Mouse (Mus musculus): ENCODE measurements around the gene Ctdnep1. TPM values are rescaled to one million over a fixed set of nuclear protein-coding genes. Genes with fewer than 3 reads are reported as not detected.

Gene Ctdnep1
- polyA plus RNA-seq, 1 experiment from 2014 or later = 22.6 TPM

DNA sequence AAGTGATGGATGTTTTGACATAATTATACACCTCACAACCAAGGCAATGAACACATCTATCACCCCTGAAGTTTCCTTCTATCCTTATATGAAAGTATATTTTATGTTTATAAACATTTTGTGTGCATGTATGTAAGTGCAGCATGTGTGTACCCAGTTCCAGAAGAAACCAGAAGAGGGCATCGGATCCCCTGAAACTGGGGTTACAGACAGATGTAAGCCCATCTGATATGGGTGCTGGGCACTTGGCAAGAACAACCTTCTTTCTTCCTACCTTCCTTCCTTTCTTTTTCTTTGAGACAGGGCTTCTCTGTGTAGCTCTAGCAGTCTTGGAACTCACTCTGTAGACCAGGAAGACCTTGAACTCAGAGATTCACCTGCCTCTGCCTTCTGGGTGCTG lies 24.7 kb upstream of the Ctdnep1 start:
- H3K4me1 ChIP-seq (replicated peaks) = no peaks in the 10 kb centered on the region
- H3K27me3 ChIP-seq (ENCODE audit: insufficient read depth, poor library complexity, severe bottlenecking) = peaks cover 16% of the 10 kb centered on the region; the same call in 1 of the 2 replicates
- no peak overlapping the region for H3K4me3 ChIP-seq
- WGBS = 65% methylated on average over 1 of the region's 1 CpGs
- H3K27ac ChIP-seq = no peak overlapping the region
- no peak for DNase-seq (ENCODE audit: low spot score)
- no peaks in the 10 kb centered on the region for H3K9me3 ChIP-seq
- no peaks in the 10 kb centered on the region for H3K36me3 ChIP-seq

DNA sequence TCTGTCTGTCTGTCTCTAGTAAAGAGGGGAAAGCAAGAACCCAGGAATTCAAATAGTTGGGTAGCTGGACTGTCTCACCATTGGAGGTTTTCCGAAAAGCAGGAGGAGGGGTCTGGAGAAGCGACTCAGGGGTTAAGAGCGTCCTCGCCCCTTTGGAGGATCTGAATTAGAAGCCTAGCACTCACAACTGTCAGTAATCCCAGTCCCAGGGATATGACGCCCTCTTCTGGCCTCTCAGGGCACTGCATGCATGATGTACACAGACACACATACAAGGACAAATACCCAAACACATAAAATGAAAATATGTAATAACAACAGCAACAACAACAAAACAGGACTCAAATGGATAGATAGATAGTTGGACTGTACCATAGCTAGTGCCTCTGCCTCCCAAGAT lies 20.3 kb upstream of the Ctdnep1 start:
- Histone ChIP-seq H3K9me3 (no peaks in the 10 kb centered on the region), H3K4me1 (replicated peaks) (peaks cover 5% of the 10 kb centered on the region), H3K36me3 (no peaks in the 10 kb centered on the region), H3K27me3 (ENCODE audit: insufficient read depth, poor library complexity, severe bottlenecking) (peaks cover 57% of the 10 kb centered on the region), H3K27ac (no peak overlapping the region), H3K4me3 (no peak overlapping the region)
- 27% methylated on average over 5 of the region's 5 CpGs for WGBS
- no peak for DNase-seq (ENCODE audit: low spot score)

DNA sequence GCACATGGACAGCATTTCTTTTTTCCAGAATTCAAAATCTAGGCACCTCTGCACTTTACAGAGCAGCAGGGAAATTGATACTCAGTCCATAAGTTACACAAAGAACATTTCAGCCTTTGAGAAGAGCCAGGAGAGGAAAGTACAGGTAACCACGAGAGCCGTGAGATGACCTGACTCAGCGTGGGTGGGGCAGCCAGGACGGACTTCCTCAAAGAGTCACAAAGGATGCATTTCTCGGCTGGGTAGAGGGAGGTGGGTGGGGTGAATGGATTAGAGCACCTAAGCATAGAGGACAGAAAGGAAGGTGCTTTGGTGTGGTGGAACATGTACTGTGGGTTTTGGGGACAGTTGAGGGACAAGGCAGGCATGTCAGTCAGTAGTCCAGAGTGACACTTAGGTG lies 19.1 kb upstream of the Ctdnep1 start:
- Histone ChIP-seq H3K4me1 (replicated peaks) (peaks cover 15% of the 10 kb centered on the region), H3K36me3 (no peaks in the 10 kb centered on the region), H3K27me3 (ENCODE audit: insufficient read depth, poor library complexity, severe bottlenecking) (peaks cover 69% of the 10 kb centered on the region), H3K9me3 (no peaks in the 10 kb centered on the region), H3K4me3 (no peak overlapping the region), H3K27ac (no peak overlapping the region)
- 55% methylated on average over 5 of the region's 5 CpGs for WGBS
- no peak for DNase-seq (ENCODE audit: low spot score)

DNA sequence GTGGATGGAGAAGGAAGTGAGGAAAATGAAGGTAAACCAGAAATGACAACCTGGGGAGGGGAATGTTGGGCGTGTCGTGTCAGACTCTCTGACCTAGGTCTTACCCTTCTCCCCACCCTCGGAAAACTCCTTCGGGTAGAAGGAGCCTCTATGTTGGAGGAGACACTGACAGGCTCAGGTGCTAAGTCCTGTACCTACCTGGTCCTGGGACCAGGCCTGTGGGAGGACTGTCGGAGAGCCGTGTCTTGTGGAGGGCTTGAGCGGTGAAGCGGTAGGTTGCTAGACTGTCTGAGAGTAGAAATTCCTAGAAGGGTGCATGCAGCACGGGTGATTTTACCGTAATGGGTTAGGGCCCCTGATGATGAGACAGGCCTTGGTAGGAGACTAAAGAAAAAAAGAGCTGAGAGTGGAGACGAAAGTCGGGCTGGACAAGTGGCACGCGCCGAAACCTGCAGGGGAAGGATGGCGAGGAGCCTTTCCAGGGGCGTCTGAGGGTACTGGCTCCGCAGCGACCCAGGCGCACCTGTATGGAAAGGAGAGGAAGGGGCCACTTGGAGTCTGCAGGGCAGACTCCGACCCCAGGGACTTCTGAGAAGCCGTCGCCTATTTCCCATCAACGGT lies 16.2 kb upstream of the Ctdnep1 start, which contains the start of gene Cldn7:
TSS of gene Cldn7 (plus strand) at position 130 of the 621 bp plus-strand sequence.
- Histone ChIP-seq H3K4me3 (peak within 1 kb of the TSS; percentile 45), H3K27me3 (ENCODE audit: insufficient read depth, poor library complexity, severe bottlenecking) (peaks cover 83% of the 10 kb centered on the region), H3K27ac (peak within 1 kb of the TSS; percentile 71), H3K36me3 (peaks cover 24% of the 10 kb centered on the region), H3K4me1 (replicated peaks) (peaks cover 17% of the 10 kb centered on the region), H3K9me3 (no peaks in the 10 kb centered on the region)
- 10% methylated on average over 24 of the region's 24 CpGs for WGBS
- DNase-seq (ENCODE audit: low spot score) = peak; percentile 15

DNA sequence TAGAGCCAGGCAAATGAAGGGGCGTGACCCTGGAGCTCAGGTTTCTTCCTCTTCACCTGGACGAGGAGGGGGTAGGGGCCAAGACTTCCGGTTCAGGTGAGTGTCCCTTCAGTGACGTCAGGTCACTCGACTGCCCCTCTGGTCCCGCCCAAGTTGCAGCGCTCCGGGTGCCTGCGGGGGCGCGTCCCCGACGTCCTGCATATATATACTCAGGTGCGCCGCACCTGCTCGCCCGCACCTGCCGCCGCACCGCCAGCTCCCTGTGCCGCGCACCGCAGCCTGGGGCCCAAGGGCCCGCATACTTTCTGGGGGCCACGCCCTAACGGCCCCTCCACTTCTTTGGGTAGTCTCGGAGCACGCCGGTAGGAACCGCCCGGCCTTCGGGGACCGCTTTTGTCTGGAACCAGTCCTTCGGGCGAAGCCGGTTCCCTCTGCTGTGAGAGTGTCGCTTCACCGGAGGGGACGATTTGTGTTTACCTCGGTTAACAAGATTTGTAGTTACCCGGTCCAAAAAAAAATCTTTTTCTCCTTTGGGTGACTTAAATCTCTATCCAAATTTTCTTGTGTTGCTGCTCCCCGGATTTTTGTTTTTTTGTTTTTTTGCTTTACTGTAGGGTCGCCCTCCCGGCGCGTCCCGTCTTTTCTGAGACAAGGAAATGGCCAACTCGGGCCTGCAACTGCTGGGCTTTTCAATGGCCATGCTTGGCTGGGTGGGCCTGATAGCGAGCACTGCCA lies 15.5 kb upstream of the Ctdnep1 start:
- peaks cover 17% of the 10 kb centered on the region for H3K4me1 ChIP-seq (replicated peaks)
- DNase-seq (ENCODE audit: low spot score) = peak; percentile 36
- peak overlapping the region; percentile 75 for H3K27ac ChIP-seq
- no peaks in the 10 kb centered on the region for H3K9me3 ChIP-seq
- peak overlapping the region; percentile 45 for H3K4me3 ChIP-seq
- peaks cover 30% of the 10 kb centered on the region for H3K36me3 ChIP-seq
- 2% methylated on average over 49 of the region's 49 CpGs for WGBS
- peaks cover 78% of the 10 kb centered on the region for H3K27me3 ChIP-seq (ENCODE audit: insufficient read depth, poor library complexity, severe bottlenecking)

DNA sequence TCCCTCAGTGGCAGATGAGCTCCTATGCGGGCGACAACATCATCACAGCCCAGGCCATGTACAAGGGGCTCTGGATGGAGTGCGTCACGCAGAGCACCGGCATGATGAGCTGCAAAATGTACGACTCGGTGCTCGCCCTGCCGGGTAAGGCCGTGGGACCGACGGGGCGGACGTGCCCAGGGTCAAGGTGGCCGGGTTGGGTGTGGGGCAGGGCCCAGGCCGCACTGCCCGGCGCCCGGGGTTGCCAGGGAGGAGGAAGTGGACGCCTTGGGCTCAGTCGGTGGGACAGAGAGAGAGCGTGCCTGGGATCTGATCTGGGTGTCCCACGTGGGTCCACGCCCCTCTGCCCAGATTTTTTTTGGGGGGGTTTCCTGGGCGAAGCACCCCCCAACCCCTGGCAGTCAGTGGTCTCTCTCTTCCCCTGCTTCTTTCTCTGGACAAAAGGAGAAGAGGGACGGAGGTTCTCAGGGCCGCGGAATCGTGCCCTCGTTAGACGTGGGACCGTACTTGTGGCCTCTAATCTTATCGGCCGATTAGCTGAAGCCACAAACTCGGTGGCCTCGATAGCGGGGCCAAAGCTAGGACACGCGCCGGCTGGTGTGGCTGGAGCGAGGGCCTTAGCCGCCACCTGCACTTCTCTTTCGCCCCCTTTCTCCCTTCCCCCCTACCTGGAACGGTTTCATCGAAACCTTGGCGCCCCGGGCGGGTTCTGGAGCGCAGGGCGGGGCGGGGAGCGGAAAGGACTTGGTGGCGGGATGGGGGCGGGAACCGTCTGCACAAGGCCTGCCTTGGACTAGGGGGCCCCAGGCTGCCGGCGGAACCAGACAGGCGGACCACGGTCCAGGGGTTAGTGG lies 14.7 kb upstream of the Ctdnep1 start:
- Histone ChIP-seq H3K4me1 (replicated peaks) (peaks cover 17% of the 10 kb centered on the region), H3K4me3 (peak overlapping the region; percentile 45), H3K27ac (peak overlapping the region; percentile 75), H3K9me3 (no peaks in the 10 kb centered on the region), H3K27me3 (ENCODE audit: insufficient read depth, poor library complexity, severe bottlenecking) (peaks cover 76% of the 10 kb centered on the region), H3K36me3 (peaks cover 35% of the 10 kb centered on the region)
- peak; percentile 48 for DNase-seq (ENCODE audit: low spot score)
- WGBS = 2% methylated on average over 59 of the region's 59 CpGs

DNA sequence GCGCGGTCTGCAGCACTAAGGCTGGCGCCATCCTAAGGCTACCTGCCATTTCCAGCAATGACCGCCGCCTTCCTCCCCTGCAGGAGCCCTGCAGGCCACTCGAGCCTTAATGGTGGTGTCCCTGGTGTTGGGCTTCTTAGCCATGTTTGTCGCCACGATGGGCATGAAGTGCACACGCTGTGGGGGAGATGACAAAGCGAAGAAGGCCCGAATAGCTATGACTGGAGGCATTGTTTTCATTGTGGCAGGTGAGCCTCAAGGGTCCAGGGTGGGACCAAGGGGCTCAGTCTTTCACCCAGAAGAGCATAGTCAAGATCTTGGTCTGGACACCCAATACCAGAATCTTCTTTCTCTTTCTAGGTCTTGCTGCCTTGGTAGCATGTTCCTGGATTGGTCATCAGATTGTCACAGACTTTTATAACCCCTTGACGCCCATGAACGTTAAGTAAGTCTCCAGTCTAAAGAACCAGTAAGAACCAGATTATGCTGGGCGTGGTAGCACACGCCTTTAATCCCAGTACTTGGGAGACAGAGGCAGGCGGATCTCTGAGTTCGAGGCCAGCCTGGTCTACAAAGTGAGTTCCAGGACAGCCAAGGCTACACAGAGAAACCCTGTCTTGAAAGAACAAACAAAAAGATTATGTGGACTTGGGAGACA lies 14.0 kb upstream of the Ctdnep1 start:
- Histone ChIP-seq H3K9me3 (no peaks in the 10 kb centered on the region), H3K4me3 (peak overlapping the region; percentile 45), H3K36me3 (peaks cover 42% of the 10 kb centered on the region), H3K27ac (peak overlapping the region; percentile 75), H3K4me1 (replicated peaks) (peaks cover 17% of the 10 kb centered on the region), H3K27me3 (ENCODE audit: insufficient read depth, poor library complexity, severe bottlenecking) (peaks cover 68% of the 10 kb centered on the region)
- DNase-seq (ENCODE audit: low spot score) = no peak
- WGBS = 42% methylated on average over 17 of the region's 17 CpGs

DNA sequence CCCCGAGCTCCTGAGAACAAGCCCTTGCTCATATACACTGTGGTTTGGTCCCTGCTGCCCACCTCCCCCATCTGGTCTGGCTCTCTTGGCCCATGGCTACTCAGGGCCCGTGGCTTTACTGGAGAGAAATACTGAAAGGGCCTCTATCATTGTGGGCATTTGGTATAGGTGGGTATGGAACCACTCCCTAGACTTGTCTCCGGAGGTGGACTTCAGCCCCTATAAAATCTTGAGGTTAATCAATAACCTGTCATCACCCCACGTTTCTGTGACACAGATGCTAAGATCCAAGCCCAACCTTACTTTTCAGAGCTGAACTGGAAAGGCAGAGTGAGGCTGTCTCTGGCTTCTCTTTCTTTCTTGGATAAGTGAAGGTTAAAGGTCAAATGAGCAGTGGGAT lies 12.2 kb upstream of the Ctdnep1 start:
- peaks cover 17% of the 10 kb centered on the region for H3K4me1 ChIP-seq (replicated peaks)
- H3K36me3 ChIP-seq = peaks cover 60% of the 10 kb centered on the region
- no peak for DNase-seq (ENCODE audit: low spot score)
- H3K27me3 ChIP-seq (ENCODE audit: insufficient read depth, poor library complexity, severe bottlenecking) = peaks cover 50% of the 10 kb centered on the region
- WGBS = 92% methylated on average over 4 of the region's 4 CpGs
- H3K27ac ChIP-seq = no peak overlapping the region
- no peaks in the 10 kb centered on the region for H3K9me3 ChIP-seq
- H3K4me3 ChIP-seq = no peak overlapping the region

DNA sequence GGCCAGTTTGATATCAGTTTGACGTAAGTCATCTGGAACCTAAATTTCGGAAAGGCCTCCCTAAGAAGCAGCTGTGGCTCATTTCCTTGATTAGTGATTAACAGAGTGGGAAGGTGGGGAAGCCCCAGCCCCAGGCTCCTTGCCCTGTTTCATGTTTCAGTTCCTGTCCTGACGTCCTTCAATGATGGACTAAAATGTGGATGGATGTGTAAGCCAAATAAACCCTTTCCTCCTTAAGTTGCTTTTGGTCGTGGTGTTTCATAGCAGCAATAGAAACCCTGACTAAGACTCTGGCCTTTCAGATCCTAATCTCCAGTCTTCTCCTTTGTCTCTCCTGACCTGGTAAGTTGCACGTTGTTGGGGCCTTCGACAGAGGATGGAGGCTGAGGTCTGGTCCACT lies 10.7 kb upstream of the Ctdnep1 start:
- WGBS = 93% methylated on average over 6 of the region's 6 CpGs
- Histone ChIP-seq H3K27me3 (ENCODE audit: insufficient read depth, poor library complexity, severe bottlenecking) (peaks cover 36% of the 10 kb centered on the region), H3K36me3 (peaks cover 75% of the 10 kb centered on the region), H3K9me3 (no peaks in the 10 kb centered on the region), H3K27ac (no peak overlapping the region), H3K4me1 (replicated peaks) (peaks cover 15% of the 10 kb centered on the region), H3K4me3 (no peak overlapping the region)
- no peak for DNase-seq (ENCODE audit: low spot score)

DNA sequence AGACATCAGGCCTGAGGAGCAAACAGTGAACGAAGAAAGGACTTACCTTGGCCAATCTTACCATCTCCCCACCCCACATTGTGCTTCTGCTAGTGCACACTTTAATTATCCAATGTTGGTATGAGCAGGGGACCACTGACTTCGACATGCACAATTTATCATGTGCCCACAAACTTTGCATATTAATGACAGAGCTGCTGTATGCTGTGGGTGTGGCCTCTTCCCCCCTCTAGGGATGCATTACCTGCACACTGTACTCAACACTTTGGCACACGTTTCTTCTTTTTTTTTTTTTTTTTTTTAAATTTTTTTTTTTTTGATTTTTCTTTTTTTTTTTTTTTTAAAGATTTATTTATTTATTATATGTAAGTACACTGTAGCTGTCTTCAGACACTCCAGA lies 10.2 kb upstream of the Ctdnep1 start:
- no peak for DNase-seq (ENCODE audit: low spot score)
- WGBS = 84% methylated on average over 3 of the region's 3 CpGs
- Histone ChIP-seq H3K36me3 (peaks cover 80% of the 10 kb centered on the region), H3K4me3 (no peak overlapping the region), H3K27ac (no peak overlapping the region), H3K9me3 (no peaks in the 10 kb centered on the region), H3K4me1 (replicated peaks) (peaks cover 12% of the 10 kb centered on the region), H3K27me3 (ENCODE audit: insufficient read depth, poor library complexity, severe bottlenecking) (peaks cover 30% of the 10 kb centered on the region)

DNA sequence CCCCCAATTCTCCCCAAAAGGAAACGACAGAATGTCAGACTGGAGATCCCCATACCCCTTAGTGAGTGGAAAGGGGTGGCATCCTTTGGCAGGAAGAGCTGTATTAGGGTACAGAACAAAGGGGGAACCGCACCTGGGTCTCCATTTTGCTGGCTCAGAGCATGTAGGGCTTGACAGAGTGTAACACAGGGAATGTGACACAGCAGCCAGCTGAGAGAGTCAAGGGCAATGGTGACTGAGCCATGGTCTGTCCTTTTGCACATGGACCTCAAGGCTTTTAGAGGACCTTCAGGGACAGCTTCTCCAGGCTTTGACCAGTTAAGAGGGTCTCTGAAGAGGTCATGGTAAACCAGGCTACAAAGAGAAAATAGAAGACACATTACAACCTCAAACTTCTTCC lies 6.0 kb upstream of the Ctdnep1 start:
- WGBS = 95% methylated on average over 2 of the region's 2 CpGs

DNA sequence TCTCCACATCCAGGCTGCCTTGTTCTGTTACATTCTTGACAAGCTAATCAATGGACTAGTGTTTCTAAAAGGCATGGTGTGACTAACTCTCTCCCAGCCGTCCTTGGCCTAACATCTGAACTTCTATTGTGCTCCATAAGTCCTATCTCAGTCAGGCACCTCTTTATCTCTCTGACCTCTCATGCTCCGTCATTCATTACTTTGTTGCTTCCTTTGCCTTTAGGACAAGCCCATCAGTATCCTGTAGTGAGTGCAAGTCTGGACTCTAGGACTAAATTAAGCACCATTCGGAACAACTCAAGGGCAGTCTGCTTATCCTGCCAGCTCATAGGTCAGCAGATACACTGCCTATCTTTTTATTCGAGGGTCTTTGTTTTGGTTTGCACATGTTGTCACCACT lies 4.7 kb upstream of the Ctdnep1 start:
- Histone ChIP-seq H3K4me1 (replicated peaks) (peaks cover 12% of the 10 kb centered on the region), H3K9me3 (no peaks in the 10 kb centered on the region), H3K36me3 (peaks cover 77% of the 10 kb centered on the region), H3K4me3 (no peak overlapping the region), H3K27me3 (ENCODE audit: insufficient read depth, poor library complexity, severe bottlenecking) (no peaks in the 10 kb centered on the region), H3K27ac (no peak overlapping the region)
- no peak for DNase-seq (ENCODE audit: low spot score)
- WGBS = 83% methylated on average over 4 of the region's 4 CpGs

More for the DNA sequence above, 6.0 kb upstream of the Ctdnep1 start:
- H3K27me3 ChIP-seq (ENCODE audit: insufficient read depth, poor library complexity, severe bottlenecking) = no peaks in the 10 kb centered on the region
- peaks cover 87% of the 10 kb centered on the region for H3K36me3 ChIP-seq
- no peaks in the 10 kb centered on the region for H3K9me3 ChIP-seq
- no peak overlapping the region for H3K27ac ChIP-seq
- peaks cover 12% of the 10 kb centered on the region for H3K4me1 ChIP-seq (replicated peaks)
- no peak overlapping the region for H3K4me3 ChIP-seq
- no peak for DNase-seq (ENCODE audit: low spot score)
